Mouse (Mus musculus) limb, embryonic 10.5 days (tissue): ENCODE results near the gene Cryl1. TPM values are rescaled to one million over a fixed set of nuclear protein-coding genes. Genes with fewer than 3 reads are reported as not detected.

Experiments used
- DNase-seq: peaks from one replicate; pipeline ENCODE4 v3.0.0-alpha.2; 2017; ENCODE audit warnings: low spot score
- H3K27ac ChIP-seq: fragments of 300-500 bp; sonication (generic); 2 replicates; pipeline ENCODE4 v1.5.1; 2016; ENCODE audit warnings: mild to moderate bottlenecking
- H3K27me3 ChIP-seq: fragments of 300-500 bp; sonication (generic); 2 replicates; pipeline ENCODE4 v1.6.1; 2016; ENCODE audit warnings: low read depth, mild to moderate bottlenecking; ENCODE audit not compliant: poor library complexity, severe bottlenecking
- H3K36me3 ChIP-seq: fragments of 300-500 bp; sonication (generic); 2 replicates; pipeline ENCODE4 v1.6.1; 2016; ENCODE audit warnings: mild to moderate bottlenecking, moderate library complexity
- H3K4me1 ChIP-seq: fragments of 300-500 bp; sonication (generic); 2 replicates; pipeline ENCODE4 v1.6.1; 2016
- H3K4me3 ChIP-seq: fragments of 300-500 bp; sonication (generic); 2 replicates; pipeline ENCODE4 v1.5.1; 2016; ENCODE audit warnings: mild to moderate bottlenecking, moderate library complexity
- H3K9me3 ChIP-seq: fragments of 300-500 bp; sonication (generic); replicated peaks from 2 replicates; pipeline ENCODE4 v1.6.1; 2016; ENCODE audit warnings: mild to moderate bottlenecking
- WGBS: fragments of 180-500 bp; shearing (Covaris S2); methylation state at CpG from one replicate; pipeline ENCODE4 v1.1.7; 2016; 5-methylcytosine and 5-hydroxymethylcytosine counted together
- polyA plus RNA-seq: library from polyadenylated mRNA; unstranded; fragments of >200 nt; fragmentation: Nextera tagmentation; extraction: Ambion mirVana; gene quantifications from 2 replicates; pipeline ENCODE4 v1.2.1, GENCODE M21; 2016

Gene Cryl1
- polyA plus RNA-seq, 1 experiment from 2014 or later = 12.7 TPM

DNA sequence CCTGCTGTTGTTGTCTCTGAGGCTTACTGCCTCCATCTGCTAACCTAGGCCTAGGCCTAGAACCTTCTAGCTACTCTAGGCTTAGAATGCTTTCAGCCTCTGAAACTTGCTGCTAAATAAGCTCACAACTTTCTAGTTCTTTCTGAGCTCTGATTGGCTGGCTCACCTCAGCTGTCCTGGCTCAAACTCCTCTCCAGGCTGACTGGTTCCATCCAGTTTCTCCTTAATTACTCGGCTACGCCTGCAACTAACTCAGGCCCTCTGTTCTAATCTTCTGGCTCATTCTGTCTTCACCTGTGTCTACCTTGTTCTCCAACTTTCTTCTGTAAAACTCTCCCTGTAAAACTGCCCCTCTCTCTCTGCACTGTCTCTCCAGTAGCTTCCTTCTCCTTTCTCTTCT, 2.9 kb downstream of the Cryl1 start:
- H3K27ac ChIP-seq = no peak overlapping the region
- 66% methylated on average over 2 of the region's 2 CpGs for WGBS
- peaks cover 14% of the 10 kb centered on the region for H3K27me3 ChIP-seq
- H3K36me3 ChIP-seq = no peaks in the 10 kb centered on the region
- no peak overlapping the region for H3K4me3 ChIP-seq
- H3K4me1 ChIP-seq = peaks cover 10% of the 10 kb centered on the region
- DNase-seq = no peak
- H3K9me3 ChIP-seq = no peaks in the 10 kb centered on the region

DNA sequence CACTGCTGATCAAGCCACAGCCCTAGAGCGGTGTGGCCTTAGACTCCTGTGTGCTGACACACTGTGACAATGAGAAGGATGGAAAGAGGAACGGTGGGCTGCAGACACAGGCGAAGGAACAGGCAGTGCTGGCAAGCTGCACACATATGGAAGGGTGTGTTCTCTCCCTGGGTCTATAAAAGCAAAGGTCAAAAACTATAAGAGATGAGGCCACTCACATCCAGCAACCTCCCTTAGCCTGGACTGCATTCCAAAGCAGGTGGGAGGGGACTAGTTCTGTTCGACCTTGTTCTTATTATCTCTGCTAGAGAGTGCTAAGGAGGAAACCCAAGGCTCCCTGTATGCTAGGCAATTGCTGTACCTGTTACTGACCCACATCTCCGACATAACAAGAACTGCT, 6.1 kb downstream of the Cryl1 start:
- H3K4me3 ChIP-seq = no peak overlapping the region
- WGBS = 70% methylated on average over 5 of the region's 5 CpGs
- H3K36me3 ChIP-seq = no peaks in the 10 kb centered on the region
- DNase-seq = no peak
- H3K4me1 ChIP-seq = peaks cover 9% of the 10 kb centered on the region
- H3K27ac ChIP-seq = no peak overlapping the region
- peaks cover 8% of the 10 kb centered on the region for H3K27me3 ChIP-seq
- no peaks in the 10 kb centered on the region for H3K9me3 ChIP-seq

DNA sequence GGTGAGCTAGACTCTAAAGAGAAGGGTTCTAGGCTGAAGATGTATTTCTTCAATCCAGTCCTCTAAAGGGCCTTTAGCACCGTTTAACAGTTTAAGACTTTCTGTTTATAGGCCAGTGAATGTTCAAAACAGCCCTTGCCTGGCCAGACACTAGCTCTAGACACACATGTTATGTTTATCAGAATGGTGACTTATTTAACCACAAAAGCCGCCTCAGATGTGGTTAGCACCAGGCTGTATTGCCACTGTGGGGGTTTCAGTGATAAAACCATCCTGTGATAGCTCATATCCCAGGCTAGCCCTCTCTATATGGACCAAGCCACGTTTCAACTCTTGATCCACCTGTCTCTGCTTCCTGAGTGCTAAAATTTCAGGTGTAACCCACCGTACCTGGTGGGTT, 6.7 kb downstream of the Cryl1 start:
- DNase-seq = no peak
- 79% methylated on average over 4 of the region's 4 CpGs for WGBS
- Histone ChIP-seq H3K4me1 (peaks cover 15% of the 10 kb centered on the region), H3K27ac (no peak overlapping the region), H3K9me3 (no peaks in the 10 kb centered on the region), H3K4me3 (no peak overlapping the region), H3K27me3 (peaks cover under 1% of the 10 kb centered on the region), H3K36me3 (no peaks in the 10 kb centered on the region)

DNA sequence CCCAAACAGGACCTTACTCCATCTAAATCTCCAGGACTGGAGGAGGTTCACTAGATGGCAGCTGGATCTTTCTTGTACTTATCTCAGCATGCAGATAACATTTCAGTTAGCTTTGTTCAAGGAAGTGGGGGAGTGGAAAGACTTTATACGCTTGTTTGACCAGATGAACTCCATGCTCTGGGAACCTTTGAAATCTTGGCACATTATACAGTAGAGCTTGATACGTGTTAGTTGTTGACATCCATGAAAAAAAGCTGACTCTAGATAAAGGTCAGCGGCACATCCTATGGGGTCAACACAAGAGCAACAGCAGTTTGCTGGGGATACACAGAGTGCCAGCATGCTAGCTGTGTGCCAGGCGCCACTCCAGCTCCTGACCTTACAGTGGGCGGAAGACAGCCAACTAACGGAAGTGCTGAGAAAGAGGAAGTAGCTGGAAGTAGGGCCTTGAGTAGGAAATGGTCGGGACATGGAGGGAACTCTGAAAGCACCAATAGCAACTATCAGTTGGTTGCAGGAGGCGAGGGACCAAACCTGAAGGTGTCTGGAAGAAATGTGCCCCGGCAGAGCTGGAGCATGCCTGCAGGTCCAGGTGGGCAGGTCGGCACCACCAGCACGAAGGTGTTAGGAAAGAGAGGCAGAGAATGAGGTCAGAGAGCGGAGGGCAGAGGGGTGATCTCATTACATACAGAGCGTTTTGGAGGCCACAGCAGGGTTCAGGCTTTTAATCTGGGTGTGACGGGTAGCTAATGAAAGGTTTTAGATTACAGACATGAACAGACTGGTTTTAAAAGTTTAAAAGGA, 11.4 kb downstream of the Cryl1 start:
- no peaks in the 10 kb centered on the region for H3K27me3 ChIP-seq
- H3K36me3 ChIP-seq = no peaks in the 10 kb centered on the region

DNA sequence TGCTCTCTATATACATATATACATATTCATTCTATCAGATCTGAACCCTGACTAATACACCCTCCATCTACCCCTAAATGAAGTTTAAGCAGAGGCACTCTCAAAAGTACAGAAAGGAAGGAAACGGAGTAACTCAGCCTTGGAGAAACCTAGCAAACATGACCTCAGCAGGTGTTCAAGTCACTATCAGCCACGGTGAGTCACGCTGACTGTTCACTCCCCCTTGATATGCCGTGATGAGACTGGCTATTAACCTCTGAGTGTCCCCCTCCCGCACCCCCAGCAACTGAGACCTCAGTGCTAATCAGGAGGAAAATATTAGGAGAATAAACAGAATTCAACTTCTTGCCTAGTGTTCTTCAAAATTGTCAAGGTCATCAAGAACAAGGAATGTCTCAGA, 12.7 kb downstream of the Cryl1 start:
- 89% methylated on average over 5 of the region's 5 CpGs for WGBS
- H3K4me1 ChIP-seq = peaks cover 16% of the 10 kb centered on the region
- H3K36me3 ChIP-seq = no peaks in the 10 kb centered on the region
- no peak overlapping the region for H3K27ac ChIP-seq
- no peak for DNase-seq
- no peaks in the 10 kb centered on the region for H3K9me3 ChIP-seq
- no peak overlapping the region for H3K4me3 ChIP-seq
- no peaks in the 10 kb centered on the region for H3K27me3 ChIP-seq

More for the DNA sequence above, 11.4 kb downstream of the Cryl1 start:
- Histone ChIP-seq H3K27ac (no peak overlapping the region), H3K9me3 (no peaks in the 10 kb centered on the region), H3K4me3 (no peak overlapping the region), H3K4me1 (peaks cover 16% of the 10 kb centered on the region)
- 55% methylated on average over 14 of the region's 14 CpGs for WGBS
- no peak for DNase-seq

DNA sequence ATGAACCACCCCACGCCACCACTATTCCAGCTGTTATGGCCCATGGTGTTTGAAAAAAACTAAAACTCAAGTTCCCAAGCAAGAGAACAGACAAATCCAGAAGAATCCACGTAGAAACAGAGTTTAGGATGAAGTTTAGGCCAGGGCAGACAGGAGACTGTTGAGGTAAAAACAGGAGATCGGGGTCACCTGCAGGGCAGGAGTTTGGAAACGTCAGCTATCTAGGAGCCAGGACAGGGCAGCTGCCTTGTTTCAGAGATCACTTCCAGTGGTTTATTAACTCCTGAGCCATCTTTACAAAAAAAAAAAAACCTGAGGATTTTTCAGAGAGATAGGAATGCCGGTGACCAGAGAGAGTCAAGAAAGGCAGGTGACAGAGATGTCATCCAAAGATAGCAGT, 20.8 kb downstream of the Cryl1 start:
- Histone ChIP-seq H3K36me3 (no peaks in the 10 kb centered on the region), H3K9me3 (no peaks in the 10 kb centered on the region), H3K4me3 (no peak overlapping the region), H3K27ac (no peak overlapping the region), H3K4me1 (no peaks in the 10 kb centered on the region), H3K27me3 (no peaks in the 10 kb centered on the region)
- 85% methylated on average over 5 of the region's 5 CpGs for WGBS
- no peak for DNase-seq

DNA sequence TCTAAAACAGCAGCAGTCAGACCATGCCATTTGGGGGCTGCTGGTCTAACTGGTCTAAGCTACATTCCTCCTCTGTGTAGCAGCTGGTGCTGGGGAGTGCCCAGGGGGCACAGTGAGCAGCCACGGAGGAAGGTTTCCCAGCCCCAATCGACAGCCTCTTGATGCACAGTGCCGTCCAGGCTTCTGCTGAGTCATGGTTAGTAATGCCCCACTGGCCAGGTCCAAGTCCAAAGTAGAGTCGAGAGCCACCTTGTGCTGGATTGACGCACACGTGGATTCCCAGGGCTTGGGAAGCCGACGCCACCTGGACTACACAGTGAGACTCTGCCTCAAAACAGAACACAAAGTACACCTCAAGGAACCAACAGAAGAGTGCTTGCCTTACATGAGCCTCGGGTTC, 21.4 kb downstream of the Cryl1 start:
- WGBS = 83% methylated on average over 9 of the region's 9 CpGs
- no peaks in the 10 kb centered on the region for H3K9me3 ChIP-seq
- H3K36me3 ChIP-seq = no peaks in the 10 kb centered on the region
- no peak for DNase-seq
- peak overlapping the region; percentile 44; the same call in 1 of the 2 replicates for H3K27ac ChIP-seq
- H3K4me1 ChIP-seq = no peaks in the 10 kb centered on the region
- no peaks in the 10 kb centered on the region for H3K27me3 ChIP-seq
- no peak overlapping the region for H3K4me3 ChIP-seq

DNA sequence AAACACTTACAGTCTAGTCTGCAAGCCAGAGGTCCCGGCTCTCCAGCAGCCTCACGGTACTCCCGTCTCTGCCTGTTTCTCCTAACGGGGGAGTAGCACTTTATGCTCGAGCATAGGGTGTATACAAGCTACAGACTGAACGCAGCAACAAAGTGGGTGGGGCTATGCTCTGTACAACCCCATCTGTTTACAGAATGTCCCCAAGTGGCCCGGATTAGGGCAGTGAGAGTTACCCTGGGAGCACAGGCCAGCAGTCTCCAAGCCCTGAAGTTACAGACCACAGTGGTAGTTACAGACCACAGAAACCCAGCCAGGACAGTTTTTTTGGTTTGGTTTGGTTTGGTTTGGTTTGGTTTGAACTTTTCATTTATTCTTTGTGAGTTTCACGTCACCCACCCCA, 22.3 kb downstream of the Cryl1 start:
- no peak for DNase-seq
- no peak overlapping the region for H3K4me3 ChIP-seq
- no peak overlapping the region for H3K27ac ChIP-seq
- no peaks in the 10 kb centered on the region for H3K9me3 ChIP-seq
- 77% methylated on average over 8 of the region's 8 CpGs for WGBS
- no peaks in the 10 kb centered on the region for H3K36me3 ChIP-seq
- no peaks in the 10 kb centered on the region for H3K4me1 ChIP-seq
- no peaks in the 10 kb centered on the region for H3K27me3 ChIP-seq

DNA sequence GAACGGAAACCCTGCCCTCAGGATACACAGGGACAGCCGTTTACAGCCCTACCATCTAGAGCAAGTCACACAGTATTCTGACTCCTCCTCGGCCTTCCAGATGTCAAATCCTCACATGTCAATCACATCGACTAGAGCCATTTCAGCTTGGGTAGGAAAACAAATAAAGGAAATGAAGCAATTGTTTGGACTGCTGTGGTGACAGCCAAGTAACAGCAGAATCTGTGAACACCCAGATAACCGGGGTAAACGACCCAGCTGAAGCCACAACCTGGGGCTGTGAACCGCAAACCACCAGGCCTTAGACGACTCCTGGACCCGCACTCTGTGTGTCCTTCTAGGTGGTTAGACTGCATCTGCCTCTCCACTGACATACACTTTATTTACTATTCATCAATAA, 23.1 kb downstream of the Cryl1 start:
- DNase-seq = no peak
- WGBS = 83% methylated on average over 9 of the region's 9 CpGs

DNA sequence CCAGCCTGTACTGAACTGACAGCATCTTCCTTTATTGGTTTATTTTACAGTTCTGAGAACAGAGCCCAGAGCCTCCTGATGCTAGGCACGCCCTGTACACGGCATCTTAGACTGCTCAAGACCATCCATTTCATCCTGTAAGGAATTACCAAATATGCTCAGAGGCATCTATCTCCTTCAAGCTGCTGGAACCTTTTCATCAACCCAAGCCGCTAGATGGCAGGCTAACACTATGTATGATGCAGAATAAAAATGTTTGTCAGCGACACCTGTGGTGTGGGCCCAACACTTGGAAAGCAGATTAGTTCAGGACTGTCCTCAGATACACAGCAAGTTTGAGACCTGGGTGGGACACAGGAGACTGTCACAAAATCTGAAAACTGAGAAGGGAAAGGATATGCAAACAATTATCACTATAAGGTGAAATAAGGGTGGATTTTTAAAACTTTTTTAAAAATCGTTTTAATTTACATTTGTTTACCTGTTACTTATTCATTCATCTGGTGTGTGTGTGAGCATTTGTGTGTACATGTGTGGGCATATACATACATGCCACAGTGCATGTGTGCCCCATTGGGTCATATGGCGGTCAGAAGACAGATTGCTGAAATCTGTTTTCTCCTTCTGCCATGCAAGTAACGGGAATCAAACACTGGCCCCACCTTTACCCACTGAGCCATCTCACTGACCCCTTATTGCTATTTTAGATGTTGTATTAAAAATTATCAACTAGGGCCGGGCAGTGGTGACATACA, 25.8 kb downstream of the Cryl1 start:
- peak; percentile 80 for DNase-seq
- no peak overlapping the region for H3K4me3 ChIP-seq
- no peaks in the 10 kb centered on the region for H3K36me3 ChIP-seq
- no peaks in the 10 kb centered on the region for H3K4me1 ChIP-seq
- H3K27me3 ChIP-seq = no peaks in the 10 kb centered on the region
- no peak overlapping the region for H3K27ac ChIP-seq
- H3K9me3 ChIP-seq = no peaks in the 10 kb centered on the region
- WGBS = 50% methylated on average over 8 of the region's 8 CpGs

More for the DNA sequence above, 23.1 kb downstream of the Cryl1 start:
- Histone ChIP-seq H3K4me3 (no peak overlapping the region), H3K27ac (no peak overlapping the region), H3K36me3 (no peaks in the 10 kb centered on the region), H3K9me3 (no peaks in the 10 kb centered on the region), H3K4me1 (no peaks in the 10 kb centered on the region), H3K27me3 (no peaks in the 10 kb centered on the region)

DNA sequence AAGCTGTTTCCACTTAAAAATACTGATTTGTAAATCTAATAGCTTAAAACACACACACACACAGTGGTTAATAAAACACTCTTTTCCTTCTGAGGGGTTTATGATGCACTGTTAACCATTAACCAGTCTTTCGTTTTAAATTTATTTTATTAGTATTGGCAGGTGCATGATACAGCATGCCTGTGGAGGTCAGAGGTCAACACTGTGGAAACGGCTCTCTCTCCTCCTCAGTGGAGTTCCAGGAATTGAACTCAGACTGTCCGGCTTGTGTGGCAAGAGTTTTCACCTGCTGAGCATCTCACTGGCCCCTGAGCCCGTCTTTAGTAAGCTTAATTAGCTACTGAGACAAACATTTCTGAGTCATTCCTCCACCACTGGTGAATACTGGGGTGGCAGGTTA, 31.0 kb downstream of the Cryl1 start:
- DNase-seq = no peak
- Histone ChIP-seq H3K4me3 (no peak overlapping the region), H3K4me1 (peaks cover 7% of the 10 kb centered on the region), H3K27ac (no peak overlapping the region), H3K27me3 (no peaks in the 10 kb centered on the region), H3K9me3 (no peaks in the 10 kb centered on the region), H3K36me3 (no peaks in the 10 kb centered on the region)
- 53% methylated on average over 4 of the region's 4 CpGs for WGBS

DNA sequence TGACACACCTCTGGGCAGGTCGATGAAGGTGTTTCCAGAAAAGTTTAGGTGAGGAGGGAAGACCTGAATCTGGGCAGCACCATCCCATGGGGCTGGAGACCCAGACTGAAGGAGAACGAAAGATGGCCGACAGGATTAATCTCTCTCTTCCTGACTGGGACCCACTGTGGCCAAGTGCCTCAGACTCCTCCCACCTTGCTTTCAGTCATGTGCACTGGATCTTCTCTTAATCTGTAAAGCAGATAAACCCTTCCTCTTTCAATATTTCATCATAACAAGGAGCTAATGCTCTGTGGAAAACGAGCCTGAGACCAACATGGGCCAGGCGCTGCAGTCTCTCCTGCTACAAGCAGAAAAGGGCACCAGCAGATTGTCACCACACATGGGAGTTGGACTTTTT, 31.6 kb downstream of the Cryl1 start:
- Histone ChIP-seq H3K9me3 (no peaks in the 10 kb centered on the region), H3K27ac (no peak overlapping the region), H3K36me3 (no peaks in the 10 kb centered on the region), H3K27me3 (peaks cover 5% of the 10 kb centered on the region), H3K4me3 (no peak overlapping the region), H3K4me1 (peaks cover 8% of the 10 kb centered on the region)
- WGBS = 73% methylated on average over 5 of the region's 5 CpGs
- no peak for DNase-seq

DNA sequence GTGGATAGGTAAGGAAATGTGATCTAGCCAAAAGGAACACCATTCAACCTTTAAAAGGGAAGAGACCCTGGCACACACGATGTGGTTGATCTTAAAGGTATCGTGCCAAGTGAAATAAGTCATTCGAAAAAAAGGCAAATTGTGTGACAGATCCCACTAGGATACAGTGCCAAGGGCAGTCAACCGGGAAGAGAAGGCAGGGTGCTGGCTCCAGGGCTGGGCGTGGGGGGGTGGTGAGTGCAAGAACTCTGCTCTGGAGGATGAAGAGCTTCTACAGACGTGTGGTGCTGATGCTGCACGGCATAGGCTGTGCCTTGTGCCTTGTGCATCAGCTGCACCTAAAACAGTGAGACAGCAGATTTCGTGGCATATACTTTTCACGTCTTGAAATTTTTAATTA, 33.0 kb downstream of the Cryl1 start:
- Histone ChIP-seq H3K4me3 (no peak overlapping the region), H3K9me3 (no peaks in the 10 kb centered on the region), H3K36me3 (no peaks in the 10 kb centered on the region), H3K27me3 (peaks cover 9% of the 10 kb centered on the region), H3K4me1 (peaks cover 8% of the 10 kb centered on the region), H3K27ac (no peak overlapping the region)
- 85% methylated on average over 9 of the region's 9 CpGs for WGBS
- no peak for DNase-seq
